Mouse (Mus musculus): ENCODE results near the gene Slc22a23. TPM values are rescaled to one million over a fixed set of nuclear protein-coding genes. Genes with fewer than 3 reads are reported as not detected.

Gene Slc22a23
- polyA plus RNA-seq, 1 experiment from 2014 or later = 28.0 TPM

DNA sequence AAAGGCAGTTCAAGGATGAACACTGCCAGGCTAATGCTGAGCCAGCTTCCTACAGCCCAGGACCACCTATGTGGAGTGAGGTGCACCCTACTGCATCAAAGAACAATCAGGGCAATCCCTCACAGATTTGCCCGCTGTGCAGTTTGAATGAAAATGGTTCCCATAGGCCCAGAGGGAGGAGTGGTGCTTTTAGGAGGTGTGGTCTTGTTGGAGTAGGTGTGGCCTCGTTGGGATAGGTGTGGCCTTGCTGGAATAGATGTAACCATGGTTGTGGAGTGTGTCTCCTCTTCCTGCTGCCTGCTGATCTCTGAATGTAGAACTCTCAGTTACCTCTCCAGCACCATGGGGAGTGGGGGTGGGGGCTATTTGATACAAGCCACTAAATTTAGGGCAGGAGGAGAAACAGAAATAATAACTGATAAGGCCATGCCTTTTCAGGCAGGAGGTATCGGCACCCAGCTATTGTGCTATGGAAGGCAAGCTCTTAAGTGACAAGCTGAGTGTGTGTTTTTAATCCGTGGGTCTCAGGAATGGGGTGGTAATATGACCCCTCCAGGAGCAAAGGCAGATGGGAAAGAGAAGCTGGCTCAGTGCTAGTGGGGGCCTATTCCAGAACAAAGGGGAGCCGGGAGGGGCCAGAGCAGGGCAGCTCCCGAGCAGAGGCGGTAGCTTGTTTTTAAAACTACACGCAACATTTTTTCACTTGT lies 188.7 kb downstream of the Slc22a23 start:
- ATAC-seq (ENCODE audit: low FRiP score, low TSS enrichment) = no peak
- Histone ChIP-seq H3K27ac (replicated peaks; ENCODE audit: low read depth, low read length) (no peak overlapping the region), H3K9me3 (ENCODE audit: control insufficient read depth, low read length) (no peaks in the 10 kb centered on the region), H3K4me2 (ENCODE audit: low read length) (no peak overlapping the region), H3K4me1 (ENCODE audit: control insufficient read depth, insufficient read depth, low read length) (peaks cover 3% of the 10 kb centered on the region; the same call in 1 of the 2 replicates), H3K9ac (replicated peaks; ENCODE audit: low read length) (no peak overlapping the region), H3K4me3 (replicated peaks; ENCODE audit: low read depth, low read length) (no peak overlapping the region), H3K36me3 (ENCODE audit: control insufficient read depth, insufficient read depth, low read length) (no peaks in the 10 kb centered on the region), H3K27me3 (ENCODE audit: control insufficient read depth, insufficient read depth, low read length) (no peaks in the 10 kb centered on the region)
- no peak for DNase-seq
- 61% methylated on average over 8 of the region's 8 CpGs for WGBS

DNA sequence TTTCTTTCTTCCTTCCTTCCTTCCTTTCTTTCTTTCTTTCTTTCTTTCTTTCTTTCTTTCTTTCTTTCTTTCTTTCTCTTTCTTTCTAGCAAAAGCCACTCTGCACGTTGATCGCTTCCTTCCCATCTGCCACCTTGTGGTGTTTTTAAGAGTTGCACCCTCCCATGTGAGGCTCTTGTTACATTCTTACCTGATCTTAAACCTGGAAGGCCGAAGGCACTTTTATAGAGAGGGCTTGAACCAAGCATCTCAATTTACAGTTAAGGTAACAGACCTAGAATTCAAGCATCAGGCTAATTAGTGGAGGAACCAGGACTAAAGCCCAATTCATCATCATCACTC lies 190.1 kb downstream of the Slc22a23 start:
- Histone ChIP-seq H3K4me2 (ENCODE audit: low read length) (peak overlapping the region; percentile 43), H3K36me3 (ENCODE audit: control insufficient read depth, insufficient read depth, low read length) (no peaks in the 10 kb centered on the region), H3K27ac (replicated peaks; ENCODE audit: low read depth, low read length) (peak overlapping the region; percentile 66), H3K9me3 (ENCODE audit: control insufficient read depth, low read length) (no peaks in the 10 kb centered on the region), H3K4me3 (replicated peaks; ENCODE audit: low read depth, low read length) (peak overlapping the region; percentile 3; the same call in 1 of the 2 replicates), H3K9ac (replicated peaks; ENCODE audit: low read length) (peak overlapping the region; percentile 6; the same call in 1 of the 2 replicates), H3K4me1 (ENCODE audit: control insufficient read depth, insufficient read depth, low read length) (peaks cover 12% of the 10 kb centered on the region), H3K27me3 (ENCODE audit: control insufficient read depth, insufficient read depth, low read length) (no peaks in the 10 kb centered on the region)
- WGBS = 29% methylated on average over 3 of the region's 3 CpGs
- DNase-seq (peak; percentile 89), ATAC-seq (ENCODE audit: low FRiP score, low TSS enrichment) (peak; percentile 56; the same call in 1 of the 2 replicates)

DNA sequence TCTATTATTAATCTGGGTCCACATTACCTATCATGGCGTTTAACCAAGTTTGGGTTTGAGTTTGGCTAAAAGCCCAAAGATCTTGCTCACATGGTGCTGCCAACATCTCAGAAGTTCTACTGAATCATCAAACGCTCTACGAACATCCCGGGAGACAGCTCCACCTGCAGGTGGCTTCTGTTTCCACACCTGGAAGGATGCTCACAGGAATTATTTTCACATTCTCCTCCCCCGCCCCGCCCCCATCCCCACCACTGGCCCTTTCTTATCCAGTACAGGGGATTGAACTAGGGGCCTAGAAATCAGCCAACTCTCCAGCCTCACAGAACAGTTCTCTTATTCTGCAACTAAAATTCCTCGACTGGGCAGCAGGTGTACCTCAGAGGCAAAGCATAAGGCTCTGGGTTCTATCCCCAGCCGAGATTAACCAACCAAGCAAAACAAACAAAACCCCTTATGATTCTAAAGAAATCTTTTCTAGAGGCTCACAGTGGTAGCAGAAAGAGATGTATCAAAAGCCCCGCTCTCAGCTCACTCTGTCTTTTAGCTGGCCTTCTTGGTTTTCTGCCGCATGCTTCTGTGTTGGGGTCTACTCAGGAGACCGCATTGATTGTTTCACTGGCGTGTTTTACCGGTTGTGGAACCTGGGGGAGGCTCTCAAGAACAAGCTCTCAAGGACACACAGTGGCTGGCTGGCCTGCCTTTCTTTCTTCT lies 190.6 kb downstream of the Slc22a23 start:
- Histone ChIP-seq H3K27ac (replicated peaks; ENCODE audit: low read depth, low read length) (peak overlapping the region; percentile 66), H3K4me1 (ENCODE audit: control insufficient read depth, insufficient read depth, low read length) (peaks cover 17% of the 10 kb centered on the region), H3K27me3 (ENCODE audit: control insufficient read depth, insufficient read depth, low read length) (no peaks in the 10 kb centered on the region), H3K4me3 (replicated peaks; ENCODE audit: low read depth, low read length) (peak overlapping the region; percentile 3; the same call in 1 of the 2 replicates), H3K4me2 (ENCODE audit: low read length) (peak overlapping the region; percentile 43), H3K9ac (replicated peaks; ENCODE audit: low read length) (peak overlapping the region; percentile 6; the same call in 1 of the 2 replicates), H3K36me3 (ENCODE audit: control insufficient read depth, insufficient read depth, low read length) (no peaks in the 10 kb centered on the region), H3K9me3 (ENCODE audit: control insufficient read depth, low read length) (no peaks in the 10 kb centered on the region)
- peak; percentile 43; the same call in 1 of the 2 replicates for ATAC-seq (ENCODE audit: low FRiP score, low TSS enrichment)
- WGBS = 44% methylated on average over 13 of the region's 13 CpGs
- peak; percentile 87 for DNase-seq

DNA sequence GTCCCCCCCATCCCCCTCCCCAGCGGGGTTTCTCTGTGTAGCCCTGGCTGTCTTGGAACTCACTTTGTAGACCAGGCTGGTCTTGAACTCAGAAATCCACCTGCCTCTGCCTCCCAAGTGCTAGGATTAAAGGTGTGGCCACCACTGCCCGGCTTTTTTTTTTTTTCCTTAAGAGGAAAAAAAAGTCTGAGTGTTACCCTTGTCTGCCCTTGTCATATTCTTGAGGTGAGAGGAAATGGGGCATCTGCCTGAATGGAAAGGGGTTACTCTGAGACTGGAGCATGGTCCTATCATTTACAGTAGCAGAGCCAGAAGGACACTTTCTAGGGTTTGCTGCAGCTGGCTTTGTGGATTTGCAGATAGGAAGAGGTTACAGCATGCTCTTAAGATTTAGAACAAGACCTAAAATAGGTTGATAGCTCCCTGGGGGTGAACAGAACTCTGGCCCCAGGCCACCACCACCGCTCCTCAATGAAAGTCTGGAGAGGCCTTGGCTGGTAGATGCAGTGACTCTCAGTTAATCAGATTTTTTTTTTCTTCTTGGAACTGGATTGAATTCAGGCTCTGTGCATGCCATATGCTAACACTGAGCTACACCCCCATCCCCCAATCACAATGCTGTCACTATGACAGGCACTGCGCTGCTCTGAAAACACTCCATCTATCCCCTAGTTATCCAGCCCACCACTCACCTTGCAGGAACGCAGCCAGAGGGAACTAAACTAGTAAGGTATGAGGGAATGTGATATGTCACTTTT lies 191.5 kb downstream of the Slc22a23 start:
- no peak for ATAC-seq (ENCODE audit: low FRiP score, low TSS enrichment)
- Histone ChIP-seq H3K4me1 (ENCODE audit: control insufficient read depth, insufficient read depth, low read length) (peaks cover 19% of the 10 kb centered on the region), H3K9me3 (ENCODE audit: control insufficient read depth, low read length) (no peaks in the 10 kb centered on the region), H3K9ac (replicated peaks; ENCODE audit: low read length) (no peak overlapping the region), H3K27me3 (ENCODE audit: control insufficient read depth, insufficient read depth, low read length) (no peaks in the 10 kb centered on the region), H3K4me3 (replicated peaks; ENCODE audit: low read depth, low read length) (no peak overlapping the region), H3K27ac (replicated peaks; ENCODE audit: low read depth, low read length) (0 out of 2 replicates have a peak overlapping the region, but pooled peaks have one; percentile 43), H3K36me3 (ENCODE audit: control insufficient read depth, insufficient read depth, low read length) (no peaks in the 10 kb centered on the region), H3K4me2 (ENCODE audit: low read length) (no peak overlapping the region)
- DNase-seq = no peak
- 76% methylated on average over 4 of the region's 5 CpGs for WGBS

DNA sequence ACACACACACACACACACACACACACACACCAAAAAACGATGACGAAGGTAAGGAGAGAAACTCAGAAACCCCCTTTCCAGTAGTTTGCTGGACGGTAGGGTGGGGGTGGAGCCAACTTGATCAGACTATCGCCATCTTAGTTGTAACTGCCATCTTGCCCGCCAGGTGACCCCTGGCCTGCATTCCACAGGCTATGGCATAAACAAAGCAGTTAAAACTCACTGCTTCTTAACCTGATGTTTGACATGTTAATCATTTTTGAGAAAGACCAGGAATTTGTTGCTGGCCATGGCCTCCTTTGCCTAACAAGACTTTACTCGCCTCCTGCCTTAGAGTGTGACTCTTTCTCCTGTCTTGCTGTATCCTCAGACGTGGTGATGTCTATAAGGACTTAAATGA lies 192.3 kb downstream of the Slc22a23 start:
- ATAC-seq (ENCODE audit: low FRiP score, low TSS enrichment) = no peak
- Histone ChIP-seq H3K36me3 (ENCODE audit: control insufficient read depth, insufficient read depth, low read length) (no peaks in the 10 kb centered on the region), H3K27ac (replicated peaks; ENCODE audit: low read depth, low read length) (no peak overlapping the region), H3K9me3 (ENCODE audit: control insufficient read depth, low read length) (no peaks in the 10 kb centered on the region), H3K27me3 (ENCODE audit: control insufficient read depth, insufficient read depth, low read length) (no peaks in the 10 kb centered on the region), H3K4me1 (ENCODE audit: control insufficient read depth, insufficient read depth, low read length) (peaks cover 26% of the 10 kb centered on the region), H3K9ac (replicated peaks; ENCODE audit: low read length) (no peak overlapping the region), H3K4me3 (replicated peaks; ENCODE audit: low read depth, low read length) (no peak overlapping the region), H3K4me2 (ENCODE audit: low read length) (no peak overlapping the region)
- WGBS = 78% methylated on average over 7 of the region's 7 CpGs
- DNase-seq = no peak

DNA sequence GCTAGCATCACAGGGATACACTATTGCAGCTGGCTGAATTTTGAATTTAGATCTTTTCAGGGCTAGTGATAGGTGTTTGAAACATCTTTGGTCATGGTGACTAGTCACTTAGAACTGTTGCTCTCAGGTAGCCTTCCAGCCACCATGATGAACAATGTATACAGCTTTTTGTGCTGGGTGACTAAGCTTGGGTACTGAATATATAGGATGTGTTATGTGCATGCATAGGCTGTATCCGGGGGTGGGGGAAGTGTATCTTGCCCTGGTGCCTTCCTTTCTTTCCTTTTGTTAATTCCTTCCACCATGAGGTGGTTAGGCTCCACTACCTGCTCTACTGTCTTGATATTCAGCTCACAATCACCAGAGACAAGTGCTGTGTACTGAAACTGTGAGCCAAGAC lies 193.6 kb downstream of the Slc22a23 start:
- H3K9me3 ChIP-seq (ENCODE audit: control insufficient read depth, low read length) = no peaks in the 10 kb centered on the region
- H3K4me3 ChIP-seq (replicated peaks; ENCODE audit: low read depth, low read length) = no peak overlapping the region
- no peak overlapping the region for H3K9ac ChIP-seq (replicated peaks; ENCODE audit: low read length)
- H3K4me1 ChIP-seq (ENCODE audit: control insufficient read depth, insufficient read depth, low read length) = peaks cover 32% of the 10 kb centered on the region
- H3K36me3 ChIP-seq (ENCODE audit: control insufficient read depth, insufficient read depth, low read length) = no peaks in the 10 kb centered on the region
- peak overlapping the region; percentile 97; the same call in 1 of the 2 replicates for H3K27ac ChIP-seq (replicated peaks; ENCODE audit: low read depth, low read length)
- no peaks in the 10 kb centered on the region for H3K27me3 ChIP-seq (ENCODE audit: control insufficient read depth, insufficient read depth, low read length)
- WGBS = 92% methylated on average over 1 of the region's 1 CpGs
- no peak overlapping the region for H3K4me2 ChIP-seq (ENCODE audit: low read length)
- ATAC-seq (ENCODE audit: low FRiP score, low TSS enrichment) (no peak), DNase-seq (no peak)

DNA sequence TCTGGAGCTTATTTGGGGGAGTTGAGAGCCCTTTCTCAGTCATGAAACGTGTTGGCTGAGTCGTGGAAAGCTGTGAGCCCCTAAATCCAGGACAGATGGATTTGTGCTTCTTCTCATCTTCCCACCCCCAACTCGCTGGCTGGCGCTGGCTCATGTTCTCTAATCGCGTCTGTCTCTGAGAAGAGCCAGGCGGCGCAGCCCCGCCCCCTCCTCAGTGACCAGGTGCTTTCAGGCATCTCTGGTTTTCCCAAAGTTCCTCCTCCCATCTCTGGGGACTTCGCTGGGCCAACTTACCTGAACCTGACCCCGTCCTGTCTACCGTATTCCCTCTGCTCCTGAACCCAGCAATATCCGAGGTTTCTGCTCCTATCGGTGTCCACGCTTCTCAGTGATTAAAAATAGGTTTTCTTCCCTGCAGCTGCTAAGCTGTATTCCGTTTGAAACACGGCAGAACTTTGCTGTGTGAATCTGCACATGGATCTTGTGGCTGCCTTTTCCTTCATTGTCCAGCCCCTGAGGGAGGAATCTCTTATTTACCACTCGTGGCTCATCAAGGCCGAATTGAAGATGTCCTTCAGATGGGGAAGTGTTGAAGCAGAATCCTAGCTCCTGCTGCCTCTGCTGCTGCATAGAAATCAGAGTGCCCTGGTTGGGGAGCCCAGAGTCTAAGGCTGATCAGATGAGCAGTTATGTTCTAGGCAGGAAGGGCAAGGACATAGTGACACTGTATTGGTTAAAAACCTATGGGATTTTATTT lies 194.5 kb downstream of the Slc22a23 start:
- Histone ChIP-seq H3K36me3 (ENCODE audit: control insufficient read depth, insufficient read depth, low read length) (no peaks in the 10 kb centered on the region), H3K27me3 (ENCODE audit: control insufficient read depth, insufficient read depth, low read length) (no peaks in the 10 kb centered on the region), H3K4me1 (ENCODE audit: control insufficient read depth, insufficient read depth, low read length) (peaks cover 33% of the 10 kb centered on the region), H3K27ac (replicated peaks; ENCODE audit: low read depth, low read length) (peak overlapping the region; percentile 97), H3K4me3 (replicated peaks; ENCODE audit: low read depth, low read length) (peak overlapping the region; percentile 32), H3K4me2 (ENCODE audit: low read length) (peak overlapping the region; percentile 60), H3K9me3 (ENCODE audit: control insufficient read depth, low read length) (no peaks in the 10 kb centered on the region), H3K9ac (replicated peaks; ENCODE audit: low read length) (peak overlapping the region; percentile 60)
- 7% methylated on average over 19 of the region's 19 CpGs for WGBS
- DNase-seq (peak; percentile 83), ATAC-seq (ENCODE audit: low FRiP score, low TSS enrichment) (no peak)

Measured in midbrain, embryonic 14.5 days (tissue).